Mouse (Mus musculus) kidney, adult 18-20 months (tissue): ENCODE measurements around the gene Gm17490.
A peak's percentile ranks its signal among the peaks of the same experiment; 100 is the strongest.
"Not testable (repeated sequence)": the region's sequence is repeated elsewhere in the genome, so short reads cannot be mapped to it uniquely, and the experiment has no call there.

ENCODE experiments used
- DNase-seq: peaks from one replicate; pipeline ENCODE4 v3.0.0; 2021

Gene Gm17490

DNA sequence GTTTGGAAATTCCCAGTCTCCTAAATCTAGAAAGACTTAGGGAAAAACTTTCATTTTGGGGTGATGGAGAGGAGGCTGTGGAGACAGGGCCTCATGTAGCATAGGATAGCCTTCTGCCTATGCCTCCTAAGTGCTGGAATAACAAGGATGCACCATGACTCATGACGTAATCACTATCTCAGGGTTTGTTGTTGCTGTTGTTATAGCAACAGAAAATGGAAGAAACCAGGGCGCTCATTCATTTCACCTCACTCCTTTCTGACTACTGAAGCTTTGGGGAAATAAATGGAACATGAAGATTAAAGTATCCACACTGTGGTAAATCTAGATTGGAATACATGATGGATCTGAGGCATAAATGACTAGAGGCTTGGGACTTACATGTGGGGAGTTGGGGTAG lies 2.3 kb downstream of the Gm17490 start:
- no peak for DNase-seq

DNA sequence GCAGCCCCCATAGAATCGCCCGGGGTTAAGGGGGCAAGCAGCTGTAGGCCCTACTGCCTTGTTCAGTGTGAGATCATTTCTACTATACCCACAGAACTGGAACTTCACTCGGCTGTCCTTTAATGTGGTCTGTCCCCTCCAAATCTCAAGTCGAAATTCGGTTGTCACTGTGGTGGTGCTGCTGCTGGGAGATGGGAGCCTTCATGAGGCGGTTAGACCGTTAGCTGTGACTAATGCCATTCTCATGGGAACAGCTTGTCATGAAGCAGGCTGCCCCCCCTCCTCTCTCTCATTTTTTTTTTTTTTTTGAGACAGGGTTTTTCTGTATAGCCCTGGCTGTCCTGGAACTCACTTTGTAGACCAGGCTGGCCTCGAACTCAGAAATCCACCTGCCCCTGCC lies 2.9 kb downstream of the Gm17490 start:
- no peak for DNase-seq

DNA sequence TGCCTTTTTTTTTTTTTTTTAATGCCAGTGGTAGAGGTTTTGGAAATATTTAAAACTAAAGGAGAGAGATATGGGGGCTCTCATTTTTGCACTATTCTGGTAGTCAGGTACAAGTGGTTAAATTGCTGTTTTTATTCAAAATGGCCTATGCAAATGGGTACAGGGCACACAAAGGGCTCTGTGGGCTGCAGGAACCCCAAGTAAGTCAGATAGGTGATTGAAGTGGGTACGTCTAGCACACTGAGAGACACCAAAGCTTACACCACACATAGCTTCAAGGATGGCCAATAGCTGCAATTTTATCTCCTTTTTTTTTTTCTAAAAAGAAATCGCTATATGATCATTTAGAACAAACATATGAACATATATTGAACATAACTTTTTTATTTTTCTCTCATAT lies 6.5 kb downstream of the Gm17490 start:
- DNase-seq = no peak

DNA sequence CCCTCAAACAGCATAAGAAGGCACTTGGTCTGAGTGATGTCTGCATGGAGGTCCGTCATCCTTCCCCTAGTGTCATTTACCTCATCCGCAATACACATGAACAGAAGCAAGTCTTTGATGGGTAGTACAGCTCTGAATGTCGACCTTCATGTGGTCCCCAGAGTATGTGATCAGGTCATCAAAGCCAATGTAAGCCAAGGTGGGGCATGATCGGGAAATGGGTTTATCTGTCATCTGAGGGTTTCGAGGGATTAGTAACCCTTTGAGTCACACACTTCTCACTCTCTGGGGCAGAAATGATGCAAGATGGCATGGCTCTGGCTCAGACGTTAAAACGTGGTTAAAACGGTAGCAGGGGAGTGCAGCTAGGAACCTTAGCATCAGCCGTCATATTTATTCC lies 9.2 kb downstream of the Gm17490 start:
- no peak for DNase-seq

DNA sequence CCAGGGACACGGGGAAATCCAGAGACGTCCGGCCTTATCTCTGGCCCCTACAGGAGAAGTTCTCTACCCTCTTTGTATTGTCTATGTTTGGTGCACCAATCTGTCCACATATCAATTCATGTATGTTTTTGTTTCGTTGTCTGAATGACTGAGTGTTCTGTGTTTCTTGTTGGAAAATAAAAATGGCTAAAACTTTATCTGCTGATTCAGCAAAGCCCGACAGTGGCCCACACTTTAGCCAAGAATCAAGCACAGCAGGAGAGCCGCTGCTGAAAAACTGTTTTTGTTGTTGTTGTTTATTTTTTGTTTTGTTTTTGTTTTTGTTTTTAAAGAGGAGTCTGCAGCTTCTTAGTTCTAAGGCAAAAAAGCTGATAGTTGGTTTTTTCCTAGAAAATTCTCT lies 13.1 kb downstream of the Gm17490 start:
- not testable (repeated sequence) for DNase-seq

DNA sequence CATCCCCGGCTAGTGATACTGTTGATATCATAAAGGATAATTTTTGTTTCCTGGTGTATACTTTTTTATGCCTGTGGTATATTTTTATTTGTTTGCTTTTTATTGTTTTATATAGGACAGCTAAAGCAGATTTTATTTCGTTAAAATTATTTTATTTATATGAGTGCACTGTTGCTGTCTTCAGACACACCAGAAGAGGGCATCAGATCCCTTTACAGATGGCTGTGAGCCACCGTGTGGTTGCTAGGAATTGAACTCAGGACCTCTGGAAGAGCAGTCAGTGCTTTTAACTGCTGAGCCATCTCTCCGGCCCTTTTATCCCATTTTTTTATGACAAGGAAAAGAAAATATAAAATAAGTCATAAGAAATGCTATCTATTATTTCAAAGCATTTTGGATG lies 19.3 kb downstream of the Gm17490 start:
- DNase-seq = not testable (repeated sequence)

DNA sequence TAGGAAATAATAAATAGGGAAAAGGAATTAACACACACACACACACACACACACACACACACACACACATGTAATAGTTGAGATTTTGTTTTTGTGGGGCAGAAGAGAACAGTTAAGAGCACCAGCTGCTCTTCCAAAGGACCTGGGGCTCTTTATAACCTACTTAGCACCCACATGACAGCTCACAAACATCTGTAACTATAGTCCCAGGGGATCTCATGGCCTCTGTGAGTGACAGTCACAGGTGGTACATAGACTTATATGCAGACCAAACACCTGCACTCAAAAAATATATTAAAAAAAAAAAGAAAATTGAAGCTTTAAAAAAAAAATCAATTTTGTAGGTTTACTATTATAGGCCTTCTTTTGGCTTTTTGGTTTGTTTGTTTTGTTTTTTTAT lies 21.2 kb downstream of the Gm17490 start:
- no peak for DNase-seq

DNA sequence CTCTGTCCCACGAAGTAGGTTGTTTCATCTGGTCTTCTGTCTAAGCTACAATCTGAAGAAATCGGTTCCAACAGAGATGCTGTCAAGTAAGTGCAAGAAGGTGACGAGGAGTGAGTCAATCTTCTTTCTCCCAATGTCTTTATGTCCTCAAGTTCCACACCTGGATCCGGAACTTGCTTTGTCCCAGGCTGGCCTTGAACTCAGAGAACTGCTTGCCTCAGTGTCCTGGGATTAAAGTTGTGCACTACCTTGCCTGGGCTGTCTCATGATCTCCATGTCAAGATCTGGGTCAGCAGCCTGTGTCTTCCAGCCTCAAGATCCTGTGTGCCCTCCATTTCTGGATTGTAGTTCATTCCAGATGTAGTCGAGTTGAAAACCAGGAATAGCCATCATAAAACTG lies 22.0 kb downstream of the Gm17490 start, which contains the start of gene Rbm17:
Gene Rbm17, minus strand, starts transcription at position 101 of the 400 bp plus-strand sequence.
- no peak for DNase-seq

DNA sequence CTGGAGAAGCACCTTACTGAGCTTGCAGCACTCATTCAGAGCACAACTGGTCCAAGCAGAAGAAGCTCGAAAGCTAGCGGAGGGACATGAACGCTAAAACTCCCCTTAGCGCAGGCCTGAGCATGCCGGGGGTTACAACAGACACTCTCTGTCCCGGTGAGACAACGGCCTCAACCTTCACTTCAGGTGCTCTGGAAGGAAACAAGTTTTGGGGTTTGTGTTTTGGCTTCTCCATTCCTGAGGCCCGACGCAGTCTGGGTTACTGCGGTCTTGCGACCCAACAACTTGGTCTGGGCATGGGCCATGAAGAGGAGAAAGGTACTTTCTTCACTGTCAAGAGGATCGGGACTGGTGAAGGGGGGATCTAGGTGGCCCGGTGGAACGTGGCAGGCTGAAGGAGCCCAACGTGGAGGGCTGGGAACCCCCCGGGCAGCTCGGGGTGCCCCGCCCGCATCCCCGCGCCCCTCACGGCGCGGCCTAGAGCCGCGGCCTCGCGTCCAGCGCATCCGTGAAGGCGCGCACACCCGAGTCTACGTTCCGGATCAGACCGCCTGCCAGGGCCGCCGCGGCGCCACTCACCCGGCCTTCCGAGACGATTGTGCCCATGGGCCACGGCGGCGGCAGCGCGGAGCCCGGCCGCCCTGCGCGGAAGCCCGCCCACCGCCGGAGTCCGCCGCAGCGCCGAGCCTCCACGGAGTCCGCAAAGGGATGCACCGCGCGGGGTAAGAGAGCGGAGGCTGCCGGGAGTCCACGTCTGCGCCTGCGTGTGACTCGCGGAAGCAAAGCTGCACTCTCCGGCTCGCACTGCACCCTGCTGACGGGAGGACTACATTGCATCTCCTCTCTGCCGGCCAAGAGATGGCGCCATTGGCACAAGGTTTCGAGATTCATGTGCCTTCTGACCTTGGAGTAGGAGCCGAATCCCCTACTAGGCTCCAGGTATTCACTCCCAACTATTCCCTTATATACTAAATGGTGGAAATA lies 23.3 kb downstream of the Gm17490 start:
- peak; percentile 97 for DNase-seq

DNA sequence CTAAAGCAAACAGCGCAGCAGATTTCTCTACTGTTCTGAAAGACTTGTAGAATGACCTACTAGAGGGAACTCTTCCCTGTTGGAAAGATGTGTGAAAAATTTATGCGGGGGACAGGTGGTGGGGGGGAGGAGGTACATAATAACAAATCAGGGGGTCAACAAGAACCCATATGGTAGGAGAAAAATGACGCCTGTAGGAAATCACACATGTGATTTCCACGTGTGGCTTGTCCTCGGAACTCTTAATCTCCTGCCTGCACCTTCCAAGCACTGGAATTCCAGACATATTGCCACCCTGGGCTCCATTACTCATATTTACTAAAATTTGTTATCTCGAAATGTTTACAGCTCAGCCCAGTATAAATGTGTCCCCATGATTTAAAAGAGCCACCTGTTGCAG lies 24.3 kb downstream of the Gm17490 start:
- no peak for DNase-seq

DNA sequence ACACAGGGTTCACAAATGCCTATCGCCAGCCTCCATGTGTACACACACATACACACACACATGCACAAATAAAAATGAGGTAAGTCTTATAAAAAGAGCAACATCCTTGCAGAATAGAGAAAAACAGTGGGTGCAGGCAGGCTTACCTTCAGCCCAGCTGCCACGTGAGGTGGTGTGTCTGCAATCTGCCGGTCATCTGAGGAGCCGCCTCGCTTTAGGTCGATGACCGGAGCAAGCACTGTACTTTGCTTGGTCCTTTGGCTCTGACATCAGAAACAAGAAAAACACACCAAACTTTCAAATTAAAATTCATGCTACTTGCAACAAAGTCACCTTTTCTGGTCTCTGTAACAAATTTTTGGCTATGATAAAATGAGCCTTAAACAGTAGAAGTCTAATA lies 28.2 kb downstream of the Gm17490 start:
- peak; percentile 10 for DNase-seq

DNA sequence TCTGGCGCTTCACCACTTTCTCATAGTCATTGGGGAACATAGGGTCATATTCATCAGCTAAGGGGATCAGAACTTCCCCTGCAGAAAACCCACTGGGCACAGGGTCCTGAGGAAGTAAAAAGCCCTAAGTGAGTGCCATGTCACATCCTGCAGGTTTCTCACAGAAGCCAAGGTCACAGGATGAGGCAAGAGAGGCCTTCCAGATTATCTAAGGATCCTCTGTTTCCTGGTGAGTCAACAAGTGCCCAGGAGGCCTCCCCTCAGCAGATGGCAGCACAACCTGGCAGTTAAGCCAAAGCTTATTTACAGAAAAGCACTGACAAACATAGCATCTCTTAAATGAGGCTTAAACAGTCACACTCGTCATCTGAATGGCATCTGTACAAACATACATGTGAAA lies 29.4 kb downstream of the Gm17490 start:
- DNase-seq = no peak

DNA sequence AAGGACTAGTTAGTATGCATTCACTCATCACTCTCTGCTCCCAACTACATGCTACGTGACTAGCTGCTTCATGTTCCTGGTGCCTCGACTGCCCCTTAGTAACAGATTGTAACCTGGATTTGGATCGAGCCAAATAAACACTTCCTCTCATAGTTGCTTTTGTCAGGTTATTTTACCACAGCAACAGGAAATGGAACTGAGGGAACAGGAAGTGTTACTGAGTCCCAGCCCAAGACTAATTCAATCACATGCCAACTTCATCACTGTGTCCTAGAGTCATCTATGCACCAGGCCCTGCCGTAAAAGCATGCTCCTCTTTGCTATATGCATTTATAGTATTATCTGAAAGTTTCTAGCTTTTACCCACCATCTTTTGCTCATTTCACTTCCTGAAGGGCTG lies 38.1 kb downstream of the Gm17490 start:
- DNase-seq = no peak

DNA sequence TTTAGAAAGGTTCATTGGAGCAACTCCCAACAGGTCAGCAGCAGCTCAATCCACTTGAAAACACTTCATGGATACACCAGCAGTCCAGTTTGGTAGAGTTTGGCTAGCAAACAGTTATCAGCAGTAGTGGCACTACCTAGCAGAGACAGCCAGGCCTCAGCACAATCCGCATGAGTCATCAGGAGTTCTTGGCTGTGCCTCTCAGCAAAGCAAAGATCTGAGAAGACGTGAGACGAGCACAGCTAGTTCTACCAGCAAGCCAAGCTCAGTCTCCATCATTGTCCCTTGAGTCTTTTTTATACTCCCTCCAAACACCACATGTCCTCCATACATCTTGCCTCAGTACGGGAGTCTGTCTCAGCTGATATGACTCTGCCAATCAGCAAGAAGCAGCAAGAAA lies 46.7 kb downstream of the Gm17490 start:
- no peak for DNase-seq

DNA sequence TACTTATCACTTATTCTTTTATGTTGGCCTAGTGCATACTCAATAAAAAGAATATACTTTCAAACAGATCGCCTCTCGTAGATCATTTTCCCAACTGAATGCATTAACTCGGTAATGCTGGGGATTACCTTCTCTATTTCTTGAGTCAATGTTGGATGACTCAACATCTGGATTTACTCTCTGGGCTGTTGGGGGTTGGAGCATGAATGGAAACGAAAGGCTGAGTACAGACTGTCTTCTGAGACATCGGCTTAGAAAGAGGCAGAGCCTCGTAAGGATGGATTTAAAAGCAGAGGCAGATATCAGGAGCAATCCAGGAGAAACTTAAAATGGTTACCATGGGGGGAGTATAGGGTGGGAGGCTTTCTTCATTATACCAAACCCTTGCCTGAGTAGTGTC lies 47.9 kb downstream of the Gm17490 start:
- DNase-seq = no peak
